Mouse (Mus musculus) spleen, postnatal 14 days (tissue): ENCODE results near the gene Myh6.
"Not testable (repeated sequence)": the region's sequence is repeated elsewhere in the genome, so short reads cannot be mapped to it uniquely, and the experiment has no call there.

Experiments
- DNase-seq, 2 experiments: peaks; one replicate each; pipeline ENCODE4 v3.0.0; 2021 to 2022; ENCODE audit warnings: low spot score in 2 of 2

Myh6 gene

DNA sequence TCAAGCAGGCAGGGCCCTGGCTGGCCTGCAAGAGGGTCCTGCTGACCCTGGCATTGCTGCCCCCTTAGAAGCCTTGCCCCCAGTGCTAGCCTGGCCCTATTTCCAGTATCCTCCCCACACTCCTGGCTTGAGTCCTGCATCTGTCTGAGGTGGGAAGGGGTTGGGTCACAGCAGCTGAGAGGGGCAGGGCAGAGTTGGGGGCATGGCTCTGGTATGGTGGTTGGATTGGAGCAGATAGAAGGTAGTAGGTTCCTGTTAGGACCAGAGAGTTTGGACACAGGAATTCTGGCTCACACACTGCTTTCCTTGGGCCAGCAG is 28.1 kb upstream of the Myh6 start:
- no peak for DNase-seq

DNA sequence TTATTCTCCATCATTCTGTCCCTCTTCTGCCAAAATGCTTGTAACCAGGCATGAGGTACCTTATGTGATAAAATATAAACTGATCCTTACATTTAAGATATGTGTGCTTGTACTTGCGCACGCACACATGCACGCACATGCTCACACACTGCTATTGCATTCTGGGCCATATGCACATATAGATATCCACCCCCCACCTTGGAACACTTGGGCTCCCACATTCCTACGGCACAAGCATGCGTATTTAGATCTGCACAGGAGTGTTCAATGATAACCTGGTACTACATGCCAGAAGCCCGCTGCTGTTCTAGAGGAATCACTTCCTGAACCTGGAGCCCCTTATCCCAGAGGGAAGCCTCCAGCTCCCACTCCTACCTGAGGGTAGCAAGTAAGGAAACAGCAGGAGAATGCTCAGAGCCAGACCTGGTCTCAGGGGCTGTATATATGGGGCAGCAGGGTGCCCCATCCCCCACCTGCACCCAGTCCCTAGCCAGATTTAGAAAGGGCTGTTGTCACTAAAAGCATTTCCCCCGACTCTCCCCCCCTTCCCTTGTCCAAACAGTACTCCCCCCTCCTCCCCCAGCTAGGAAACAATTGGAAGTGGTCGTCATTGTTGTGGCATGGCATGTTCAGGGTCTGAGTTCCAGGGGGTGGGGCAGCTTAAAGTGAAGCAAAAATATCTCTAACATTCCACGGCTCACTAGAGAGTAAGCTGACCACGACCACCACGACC is 27.6 kb upstream of the Myh6 start, which contains the start of gene Myh7:
Gene Myh7 (minus strand): TSS at position 491 of the 733 bp plus-strand sequence.
- no peak for DNase-seq

DNA sequence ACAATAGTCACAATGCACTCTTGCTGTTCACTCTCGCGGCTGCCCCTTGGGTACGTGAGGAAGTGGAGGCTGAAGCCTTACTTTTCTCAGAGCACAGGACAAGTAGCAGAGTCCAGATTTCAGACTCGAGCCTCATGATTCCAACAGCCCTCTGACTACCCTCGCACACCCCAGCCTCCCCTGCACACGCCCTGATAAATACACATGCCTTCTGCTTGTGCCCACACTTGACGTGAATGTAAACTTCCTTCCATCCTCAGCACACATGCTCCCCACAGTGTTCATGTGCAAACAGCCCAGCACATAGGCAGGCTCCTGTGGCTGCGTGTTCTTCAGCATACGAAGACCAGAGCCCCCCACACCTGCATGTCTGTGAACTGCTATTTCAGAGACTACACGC is 26.9 kb upstream of the Myh6 start:
- DNase-seq, result no peak

DNA sequence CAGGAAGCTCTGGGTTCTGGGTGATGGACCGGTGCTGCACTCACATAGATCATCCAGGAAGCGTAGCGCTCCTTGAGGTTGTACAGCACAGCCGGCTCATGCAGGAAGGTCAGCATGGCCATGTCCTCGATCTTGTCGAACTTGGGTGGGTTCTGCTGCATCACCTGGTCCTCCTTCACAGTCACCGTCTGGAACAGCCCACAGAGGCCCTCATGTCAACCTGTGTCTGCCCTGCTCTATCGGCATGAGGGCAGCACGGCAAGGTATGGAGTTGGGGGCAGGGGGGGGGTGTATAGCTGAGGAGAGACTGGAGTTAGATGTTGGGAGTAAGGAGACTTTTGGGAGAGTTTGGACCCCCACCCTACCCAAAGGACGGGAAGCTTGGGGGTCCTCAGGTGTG is 25.5 kb upstream of the Myh6 start:
- DNase-seq, result no peak

DNA sequence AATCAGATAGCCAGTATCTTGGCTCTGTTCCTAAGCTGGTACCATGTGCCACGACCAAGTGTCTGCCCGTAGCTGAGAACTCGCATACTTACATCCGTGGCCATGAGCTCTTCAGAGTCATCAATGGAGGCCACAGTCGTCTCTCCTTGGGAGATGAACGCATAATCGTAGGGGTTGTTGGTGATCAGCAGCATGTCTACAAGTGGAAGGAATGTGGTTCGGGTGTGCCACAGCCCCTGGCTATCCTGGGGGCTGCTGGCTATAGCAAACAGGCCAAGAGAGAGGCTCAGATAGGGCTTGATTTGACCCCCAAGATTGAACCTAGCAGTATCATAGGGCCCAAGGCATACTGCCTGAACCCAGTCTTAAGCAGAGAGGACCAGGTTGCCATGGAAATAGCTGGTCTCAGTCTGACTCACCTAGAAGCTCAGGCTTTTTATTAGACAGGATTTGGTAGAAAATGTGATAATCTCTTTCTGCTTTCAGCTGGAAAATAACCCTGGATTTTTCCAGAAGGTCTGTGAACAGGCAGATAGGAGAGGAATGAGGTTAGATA is 23.2 kb upstream of the Myh6 start:
- no peak for DNase-seq

DNA sequence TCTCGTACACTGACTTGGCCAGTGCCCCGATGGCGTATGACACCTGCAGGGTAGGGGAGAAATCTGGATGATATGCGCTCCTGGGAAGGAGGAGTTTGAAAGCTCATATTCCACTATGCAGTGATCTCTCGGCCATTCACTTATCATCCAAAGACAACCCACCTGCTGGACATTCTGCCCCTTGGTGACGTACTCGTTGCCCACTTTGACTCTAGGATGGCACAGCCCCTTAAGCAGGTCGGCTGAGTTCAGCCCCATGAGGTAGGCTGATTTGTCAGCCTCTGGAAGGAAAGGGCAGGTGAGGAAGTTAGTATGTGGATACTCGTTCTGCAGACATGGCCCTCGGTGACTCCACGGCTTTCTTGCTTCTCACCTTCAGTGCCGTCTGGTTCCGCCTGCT is 22.2 kb upstream of the Myh6 start:
- no peak for DNase-seq

DNA sequence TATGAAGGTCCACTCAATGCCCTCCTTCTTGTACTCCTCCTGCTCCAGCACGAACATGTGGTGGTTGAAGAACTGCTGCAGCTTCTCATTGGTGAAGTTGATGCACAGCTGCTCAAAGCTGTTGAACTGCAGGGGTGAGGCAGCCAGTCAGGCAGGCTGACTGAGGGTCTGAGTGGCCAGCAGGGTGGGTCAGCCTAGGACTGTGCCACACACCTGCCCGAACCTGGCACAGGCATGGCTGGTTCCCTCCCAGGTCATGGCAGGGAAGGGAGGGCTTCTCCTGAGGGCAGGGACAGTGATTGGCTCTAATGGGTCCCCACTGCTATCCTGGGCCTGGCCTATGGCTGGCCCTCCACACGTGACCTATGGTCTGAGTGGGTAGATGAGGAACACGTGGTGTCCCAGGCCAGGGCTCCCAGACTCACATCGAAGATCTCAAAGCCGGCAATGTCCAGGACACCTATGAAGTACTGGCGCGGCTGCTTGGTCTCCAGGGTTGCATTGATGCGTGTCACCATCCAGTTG is 21.7 kb upstream of the Myh6 start:
- DNase-seq, result not testable (repeated sequence)

DNA sequence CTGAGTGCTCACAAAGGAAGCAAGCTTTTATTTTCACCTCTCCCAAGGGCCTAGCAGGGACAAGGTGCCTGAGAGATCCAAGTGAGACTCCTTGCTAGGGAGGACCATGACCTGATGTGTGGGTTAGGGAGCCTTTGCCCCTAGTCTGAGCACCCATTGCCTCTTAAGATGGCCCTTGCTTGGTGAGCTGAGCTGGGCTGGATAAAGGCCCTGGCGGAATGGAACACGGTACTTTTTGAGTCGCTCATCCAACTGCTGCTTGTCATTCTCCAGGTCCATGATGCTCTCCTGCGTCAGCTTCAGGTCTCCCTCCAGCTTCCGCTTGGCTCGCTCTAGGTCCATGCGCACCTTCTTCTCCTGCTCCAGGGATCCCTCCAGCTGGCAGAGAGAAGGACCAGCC is 15.2 kb upstream of the Myh6 start:
- DNase-seq, result no peak

DNA sequence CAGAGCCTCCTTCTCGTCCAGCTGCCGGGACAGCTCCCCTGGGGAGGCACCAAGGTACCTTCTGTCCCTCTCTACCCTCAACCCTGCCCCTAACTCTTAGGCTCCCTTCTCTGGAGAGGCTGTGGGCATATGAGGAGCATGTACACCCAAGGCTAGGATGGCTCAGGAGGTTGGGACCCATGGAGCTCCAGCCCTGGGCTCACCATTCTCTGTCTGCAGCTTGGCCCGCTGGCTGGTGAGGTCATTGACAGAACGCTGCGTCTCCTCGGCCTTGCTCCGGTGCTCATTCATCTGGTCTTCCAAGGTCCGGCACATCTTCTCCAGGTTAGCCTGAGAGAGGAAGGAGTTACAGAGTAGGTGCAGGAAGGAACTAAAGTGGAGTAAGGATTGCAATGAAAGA is 11.9 kb upstream of the Myh6 start:
- DNase-seq, result no peak

DNA sequence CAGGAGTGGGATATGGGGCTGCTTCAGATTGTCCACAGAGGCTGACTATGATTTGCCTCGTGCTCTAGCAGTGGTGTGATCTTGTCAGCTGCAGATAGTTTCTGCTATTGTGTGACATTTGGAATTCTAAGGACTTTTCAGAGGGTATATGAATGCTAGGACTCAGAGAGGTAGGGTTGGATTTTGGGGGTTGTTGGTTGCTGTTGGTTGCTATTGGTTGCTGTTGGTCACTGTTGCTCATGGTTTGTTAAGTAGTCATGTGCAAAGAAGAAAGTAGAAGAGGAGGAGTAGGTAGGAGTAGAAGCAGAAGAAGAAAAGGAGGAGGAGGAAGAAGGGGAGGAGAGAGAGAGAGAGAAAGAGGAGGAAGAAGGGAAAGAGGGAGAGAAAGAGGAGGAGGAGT is 9.9 kb upstream of the Myh6 start, which contains the start of gene Gm17428:
Gene Gm17428 (plus strand): TSS at position 301 of the 400 bp plus-strand sequence.
- DNase-seq, result no peak

DNA sequence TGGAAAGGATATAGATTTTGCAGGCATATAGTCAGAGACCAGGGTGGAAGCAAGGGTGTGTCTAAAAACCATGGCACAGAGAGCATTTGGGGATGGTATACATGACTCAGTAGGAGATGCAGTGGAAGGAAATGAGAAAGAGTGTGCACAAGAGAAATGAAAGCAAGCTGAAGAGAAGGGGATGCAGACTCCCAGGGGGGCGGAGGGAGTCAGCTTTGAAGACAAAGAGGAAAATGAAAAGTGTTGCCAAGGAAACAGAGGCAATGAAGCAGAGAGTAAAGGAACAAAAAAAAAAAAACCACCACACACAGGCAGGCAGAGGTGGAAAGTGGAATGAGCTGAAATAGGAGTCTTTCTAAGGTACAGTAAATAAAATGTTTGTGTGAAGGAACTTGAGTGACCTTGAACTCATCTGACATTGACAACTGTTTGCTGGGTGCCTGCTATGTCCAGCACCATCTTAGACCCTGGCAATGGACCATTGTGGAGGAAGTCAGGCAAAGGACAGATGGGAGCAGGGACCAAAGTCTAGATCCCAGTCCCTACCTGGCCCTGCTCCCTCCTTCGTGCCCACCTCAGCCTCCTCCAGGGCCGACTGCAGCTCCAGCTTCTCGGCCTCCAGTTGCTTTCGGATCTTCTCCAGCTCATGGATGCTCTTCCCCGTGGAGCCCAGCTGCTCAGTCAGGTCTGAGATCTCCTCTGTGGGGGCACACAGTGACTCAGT is 7.5 kb upstream of the Myh6 start:
- no peak for DNase-seq

DNA sequence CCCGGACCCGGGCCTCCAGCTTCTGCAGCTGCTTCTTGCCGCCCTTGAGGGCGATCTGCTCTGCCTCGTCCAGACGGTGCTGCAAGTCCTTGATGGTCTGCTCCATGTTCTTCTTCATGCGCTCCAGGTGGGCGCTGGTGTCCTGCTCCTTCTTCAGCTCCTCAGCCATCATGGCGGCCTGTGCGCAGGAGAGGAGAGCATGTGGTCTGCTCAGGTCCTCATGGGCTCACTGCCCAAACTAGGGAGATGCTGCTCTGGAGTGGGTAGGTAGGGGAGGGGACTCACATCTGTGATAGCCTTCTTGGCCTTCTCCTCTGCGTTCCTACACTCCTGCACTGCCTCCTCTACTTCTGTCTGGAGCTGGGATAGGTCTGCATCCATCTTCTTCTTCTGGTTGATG is 6.1 kb upstream of the Myh6 start:
- not testable (repeated sequence) for DNase-seq

DNA sequence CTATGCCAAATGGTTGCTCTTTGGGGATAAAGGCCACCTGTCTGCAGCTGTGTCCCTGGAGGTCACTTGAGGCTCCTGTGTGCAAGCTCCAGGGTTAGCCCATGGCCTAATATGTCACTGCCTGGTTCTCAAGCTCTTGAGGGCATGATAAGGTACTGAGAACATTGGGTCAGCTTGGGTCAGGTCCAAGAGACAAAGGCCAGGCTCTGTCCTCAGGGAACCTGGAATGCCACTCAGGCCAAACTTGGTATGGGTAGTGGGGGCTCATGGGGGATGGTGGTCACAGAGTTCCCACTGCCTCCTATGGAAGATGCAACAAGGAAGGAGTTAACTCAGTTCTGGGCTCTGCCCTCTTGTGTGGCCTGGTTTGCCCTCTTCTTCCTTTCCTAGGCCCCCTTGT is 1.6 kb upstream of the Myh6 start:
- no peak for DNase-seq

DNA sequence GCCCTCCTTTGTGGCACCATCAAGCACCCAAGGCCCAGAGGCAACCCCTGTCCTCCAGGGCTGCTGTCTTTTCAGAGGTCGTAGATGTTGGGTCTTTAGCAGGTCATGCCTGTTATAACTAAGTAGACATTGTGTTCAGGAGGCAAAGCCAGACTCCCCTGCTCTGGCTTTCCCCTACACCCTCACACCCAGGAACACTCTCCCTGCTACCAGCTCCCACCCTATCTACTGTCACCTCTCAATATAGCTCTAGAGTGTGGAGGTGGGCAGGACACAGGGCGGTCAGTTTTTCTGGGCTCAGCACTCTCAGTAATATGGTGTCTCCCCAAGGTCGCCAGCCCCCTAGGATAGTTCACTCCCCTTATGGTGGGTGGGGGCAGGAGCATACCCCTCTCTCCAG is 1.1 kb upstream of the Myh6 start:
- DNase-seq, result no peak

DNA sequence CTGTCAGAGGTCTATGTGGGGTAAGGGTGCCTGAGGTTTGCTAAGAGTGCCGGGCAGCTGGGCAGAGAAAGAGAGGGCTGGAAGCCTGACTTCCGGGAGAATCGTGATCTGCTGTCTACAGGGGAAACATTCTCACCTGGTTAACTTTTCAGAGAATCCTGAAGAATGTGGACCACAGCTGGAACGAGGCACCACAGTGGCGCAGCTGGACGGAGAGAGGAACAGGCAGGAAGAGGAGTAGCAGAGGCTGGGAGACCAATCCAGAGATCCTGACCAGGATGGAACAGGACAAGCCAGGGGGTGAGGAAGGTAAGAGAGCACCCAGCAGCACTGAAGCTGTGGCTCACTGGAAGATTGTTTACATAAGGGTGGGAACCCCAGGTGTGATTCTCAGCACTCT is 1.1 kb downstream of the Myh6 start:
- DNase-seq, result no peak

DNA sequence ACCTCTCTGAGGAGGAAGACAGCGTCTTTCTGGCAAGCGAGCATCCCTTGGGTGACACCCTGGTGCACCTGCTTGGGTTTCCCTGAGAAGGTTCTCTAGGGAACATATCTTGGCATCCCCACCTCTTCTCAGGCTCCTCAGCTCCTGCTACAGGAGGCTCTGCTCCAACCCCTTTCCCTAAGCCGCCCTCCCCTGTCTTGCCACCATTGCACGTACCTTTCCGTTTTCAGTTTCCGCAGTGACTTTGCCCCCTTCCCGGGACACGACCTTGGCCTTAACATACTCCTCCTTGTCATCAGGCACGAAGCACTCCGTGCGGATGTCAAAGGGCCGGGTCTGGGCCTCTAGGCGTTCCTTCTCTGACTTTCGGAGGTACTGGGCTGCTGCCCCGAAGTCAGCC is 1.7 kb downstream of the Myh6 start:
- DNase-seq, result no peak

DNA sequence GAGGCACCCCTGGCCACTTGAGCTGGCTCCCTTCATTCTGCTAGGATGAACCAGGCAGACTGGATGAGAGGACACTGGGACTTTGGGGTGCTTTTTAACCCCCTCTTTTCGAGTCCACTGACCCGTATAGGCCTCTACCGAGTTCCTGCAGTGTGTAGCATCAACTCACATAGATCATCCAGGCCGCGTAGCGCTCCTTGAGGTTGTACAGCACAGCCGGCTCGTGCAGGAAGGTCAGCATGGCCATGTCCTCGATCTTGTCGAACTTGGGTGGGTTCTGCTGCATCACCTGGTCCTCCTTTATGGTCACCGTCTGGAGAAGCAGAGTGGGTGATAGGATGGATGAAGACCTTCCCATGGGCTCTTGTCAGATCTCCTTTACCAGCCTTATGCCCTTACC is 3.0 kb downstream of the Myh6 start:
- DNase-seq, result no peak

DNA sequence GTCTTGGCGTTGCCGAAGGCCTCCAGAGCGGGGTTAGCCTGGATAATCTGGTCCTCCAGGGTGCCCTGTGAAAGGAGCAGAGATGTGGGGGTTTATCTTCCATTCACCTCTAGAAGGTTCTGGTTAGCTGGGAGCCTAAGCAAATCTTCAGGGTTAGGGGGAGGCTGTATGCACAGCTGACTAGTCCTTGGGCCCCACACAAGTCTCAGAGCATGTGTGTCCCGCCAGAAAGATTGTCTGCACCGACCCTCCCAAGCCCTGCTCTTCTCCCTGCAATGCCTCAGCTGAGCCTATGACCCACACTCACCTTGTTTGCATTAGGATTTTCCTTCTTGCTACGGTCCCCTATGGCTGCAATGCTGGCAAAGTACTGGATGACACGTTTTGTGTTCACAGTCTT is 4.0 kb downstream of the Myh6 start:
- DNase-seq, result no peak

DNA sequence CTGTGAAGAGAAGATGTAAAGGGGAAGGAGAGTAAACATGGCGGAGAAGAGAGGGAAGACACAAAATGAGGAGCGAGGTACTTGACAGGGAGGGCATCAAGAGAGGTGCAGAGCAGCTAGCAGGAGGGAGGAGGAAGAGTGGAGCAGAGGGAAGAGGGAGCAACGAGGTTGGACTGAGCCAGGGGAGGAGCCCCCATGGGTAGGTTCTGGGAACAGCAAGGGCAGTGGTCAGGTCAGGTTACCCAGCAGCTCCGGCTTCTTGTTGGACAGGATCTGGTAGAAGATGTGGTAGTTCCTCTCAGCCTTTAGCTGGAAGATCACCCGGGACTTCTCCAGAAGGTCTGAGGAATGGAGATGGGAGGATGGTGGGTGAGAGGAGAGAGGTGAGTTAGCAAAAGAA is 5.2 kb downstream of the Myh6 start:
- no peak for DNase-seq

DNA sequence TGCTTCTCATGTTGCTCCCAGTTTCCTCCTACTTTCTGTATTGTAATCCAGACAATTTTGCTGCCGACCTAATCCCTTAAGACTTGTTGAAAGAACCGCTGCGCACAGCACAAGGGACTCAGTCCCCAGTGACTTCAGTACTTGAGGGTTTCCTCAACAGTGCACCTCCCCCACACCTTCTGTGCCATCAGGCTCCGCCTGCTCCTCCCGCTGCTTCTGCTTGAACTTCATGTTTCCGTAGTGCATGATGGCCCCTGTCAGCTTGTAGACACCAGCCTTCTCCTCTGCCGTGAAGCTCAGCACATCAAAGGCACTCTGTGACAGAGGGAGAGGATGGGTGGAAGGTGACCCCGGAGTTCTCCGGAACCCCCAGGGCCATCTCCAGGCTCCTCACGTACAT is 6.0 kb downstream of the Myh6 start:
- DNase-seq, result no peak

DNA sequence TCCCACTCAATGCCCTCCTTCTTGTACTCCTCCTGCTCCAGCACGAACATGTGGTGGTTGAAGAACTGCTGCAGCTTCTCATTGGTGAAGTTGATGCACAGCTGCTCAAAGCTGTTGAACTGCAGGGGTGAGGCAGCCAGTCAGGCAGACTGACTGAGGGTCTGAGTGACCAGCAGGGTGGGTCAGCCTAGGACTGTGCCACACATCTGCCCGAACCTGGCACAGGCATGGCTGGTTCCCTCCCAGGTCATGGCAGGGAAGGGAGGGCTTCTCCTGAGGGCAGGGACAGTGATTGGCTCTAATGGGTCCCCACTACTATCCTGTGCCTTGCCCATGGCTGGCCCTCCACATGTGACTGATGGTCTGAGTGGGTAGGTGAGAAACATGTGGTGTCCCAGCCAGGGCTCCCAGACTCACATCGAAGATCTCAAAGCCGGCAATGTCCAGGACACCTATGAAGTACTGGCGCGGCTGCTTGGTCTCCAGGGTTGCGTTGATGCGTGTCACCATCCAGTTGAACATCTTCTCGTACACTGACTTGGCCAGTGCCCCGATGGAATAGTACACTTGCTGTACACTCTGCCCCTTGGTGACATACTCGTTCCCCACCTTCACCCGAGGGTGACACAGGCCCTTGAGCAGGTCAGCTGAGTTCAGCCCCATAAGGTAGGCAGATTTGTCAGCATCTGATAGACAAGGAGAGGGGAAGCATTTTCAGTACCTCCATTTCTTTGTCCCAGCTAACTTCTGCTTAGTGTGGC is 6.7 kb downstream of the Myh6 start:
- not testable (repeated sequence) for DNase-seq

DNA sequence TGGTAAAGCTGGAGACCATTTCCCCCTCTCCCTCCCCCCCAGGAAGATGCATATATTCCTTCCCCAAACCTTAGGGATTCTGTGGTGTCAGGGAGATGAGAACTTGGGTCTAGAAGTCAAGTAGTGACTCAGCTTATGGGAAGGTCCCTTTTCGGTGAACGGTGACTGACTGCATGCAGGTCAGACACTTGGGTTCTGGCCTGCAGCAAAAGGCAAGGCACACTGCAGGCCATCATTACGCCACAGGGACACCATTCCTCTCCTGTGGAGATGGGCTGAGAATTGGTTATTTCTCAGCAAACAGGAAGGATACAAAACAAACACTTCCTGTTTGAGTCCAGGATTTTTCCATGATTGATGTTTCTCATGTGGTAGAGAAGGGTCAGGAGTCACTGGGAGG is 7.5 kb downstream of the Myh6 start:
- no peak for DNase-seq
